Mouse (Mus musculus): ENCODE measurements around the gene Vrk2.

DNA sequence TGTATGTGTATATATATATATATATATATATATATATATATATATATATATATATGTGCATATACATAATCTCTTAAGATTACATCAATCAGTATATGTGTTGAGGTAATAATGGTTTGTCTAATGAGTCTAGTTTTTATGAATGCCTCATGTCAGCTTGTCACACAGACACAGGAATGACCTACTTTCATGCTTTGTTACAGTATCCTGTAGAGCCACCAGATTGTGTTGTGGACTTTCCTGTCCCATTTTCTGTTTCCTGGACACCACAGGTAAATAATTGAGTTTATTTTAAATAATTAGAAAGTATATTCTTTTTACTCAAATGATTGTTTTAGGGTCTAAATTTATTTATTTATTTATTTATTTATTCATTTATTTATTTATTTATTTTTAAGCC, 159.6 kb downstream of the Vrk2 start:
- TF ChIP-seq CTCF (IDR thresholded peaks at IDR 0.05; ENCODE audit: low read depth), result no peak
- TF ChIP-seq EP300 (IDR thresholded peaks at IDR 0.05; ENCODE audit: low read depth), result no peak
